Mouse (Mus musculus) stomach, postnatal 0 days (tissue): ENCODE measurements around the gene Soat1. TPM values are rescaled to one million over a fixed set of nuclear protein-coding genes. Genes with fewer than 3 reads are reported as not detected.

ENCODE experiments used
- ATAC-seq: fragments of 200-750 bp; cut with Nextera tagmentation; 2 replicates; pipeline ENCODE4 v1.8.0; 2017; ENCODE audit not compliant: low FRiP score, low TSS enrichment
- DNase-seq: peaks from one replicate; pipeline ENCODE4 v3.0.0-alpha.2; 2016; ENCODE audit warnings: low spot score
- H3K27ac ChIP-seq: fragments of 300-500 bp; sonication (generic); replicated peaks from 2 replicates; pipeline ENCODE4 v1.5.1; 2014; ENCODE audit warnings: mild to moderate bottlenecking, control low read depth
- H3K27me3 ChIP-seq: fragments of 300-500 bp; sonication (generic); 2 replicates; pipeline ENCODE4 v1.6.1; 2014; ENCODE audit warnings: low read length; ENCODE audit not compliant: control insufficient read depth, insufficient read depth
- H3K36me3 ChIP-seq: fragments of 300-500 bp; sonication (generic); 2 replicates; pipeline ENCODE4 v1.6.1; 2014; ENCODE audit warnings: low read length, mixed read lengths; ENCODE audit not compliant: control insufficient read depth, insufficient read depth
- H3K4me1 ChIP-seq: fragments of 300-500 bp; sonication (generic); replicated peaks from 2 replicates; pipeline ENCODE4 v1.6.1; 2014; ENCODE audit warnings: antibody characterized with exemption; ENCODE audit not compliant: control insufficient read depth, insufficient read depth
- H3K4me2 ChIP-seq: fragments of 300-500 bp; sonication (generic); replicated peaks from 2 replicates; pipeline ENCODE4 v1.6.1; 2014; ENCODE audit warnings: low read depth, mild to moderate bottlenecking, control low read depth, moderate library complexity
- H3K4me3 ChIP-seq: fragments of 300-500 bp; sonication (generic); 2 replicates; pipeline ENCODE4 v1.5.1; 2014; ENCODE audit warnings: low read depth, low read length, control low read depth
- H3K9ac ChIP-seq: fragments of 300-500 bp; sonication (generic); 2 replicates; pipeline ENCODE4 v1.6.1; 2014; ENCODE audit warnings: mild to moderate bottlenecking, low read length, control low read depth, mixed read lengths
- H3K9me3 ChIP-seq: fragments of 300-500 bp; sonication (generic); 2 replicates; pipeline ENCODE4 v1.6.1; 2016; ENCODE audit warnings: low read length; ENCODE audit not compliant: control insufficient read depth
- CTCF ChIP-seq: IDR thresholded peaks from 2 replicates; pipeline ENCODE4 v1.5.1; 2016; ENCODE audit warnings: antibody characterized with exemption, low read depth, mild to moderate bottlenecking, moderate library complexity
- EP300 ChIP-seq: optimal IDR thresholded peaks from 2 replicates; pipeline ENCODE3; 2016; ENCODE audit warnings: antibody characterized with exemption
- WGBS: fragments of 180-500 bp; shearing (Covaris S2); extraction: QIAGEN DNeasy Blood & Tissue Kit; methylation state at CpG from one replicate; pipeline ENCODE4 v1.1.7; 2014; 5-methylcytosine and 5-hydroxymethylcytosine counted together
- polyA plus RNA-seq: library from polyadenylated mRNA; unstranded; fragments of >200 nt; fragmentation: Nextera tagmentation; extraction: Ambion mirVana; gene quantifications from 2 replicates; pipeline ENCODE4 v1.2.1, GENCODE M21; 2015

Soat1 gene
- polyA plus RNA-seq, 1 experiment from 2014 or later, result 17.6 TPM

- H3K27me3 ChIP-seq, result no peaks in the 10 kb centered on the region
- DNase-seq (no peak), ATAC-seq (no peak)
- no peak overlapping the region for H3K9ac ChIP-seq
- H3K4me2 ChIP-seq, result no peak overlapping the region
- H3K4me1 ChIP-seq, result no peaks in the 10 kb centered on the region
- whole genome bisulfite sequencing, result 75% methylated on average over 5 of the region's 5 CpGs
- no peak overlapping the region for H3K27ac ChIP-seq
- H3K4me3 ChIP-seq, result no peak overlapping the region
- no peaks in the 10 kb centered on the region for H3K9me3 ChIP-seq
- TF ChIP-seq CTCF (peak; percentile 35; the same call in 1 of the 2 replicates), EP300 (no peak)
- no peaks in the 10 kb centered on the region for H3K36me3 ChIP-seq
Observed at GRCm38 (mm10) chr1:156504945-156505523, 30.9 kb upstream of the Soat1 start.

- H3K36me3 ChIP-seq, result no peaks in the 10 kb centered on the region
- 0 out of 2 replicates have a peak, but pooled peaks cover 2% of the 10 kb centered on the region for H3K9me3 ChIP-seq
- H3K4me1 ChIP-seq, result no peaks in the 10 kb centered on the region
- ATAC-seq (no peak), DNase-seq (no peak)
- no peaks in the 10 kb centered on the region for H3K27me3 ChIP-seq
- H3K4me3 ChIP-seq, result no peak overlapping the region
- WGBS, result 50% methylated on average over 5 of the region's 5 CpGs
- no peak overlapping the region for H3K9ac ChIP-seq
- TF ChIP-seq CTCF, result no peak
- TF ChIP-seq EP300, result no peak
- H3K27ac ChIP-seq, result no peak overlapping the region
- no peak overlapping the region for H3K4me2 ChIP-seq
Observed at GRCm38 (mm10) chr1:156496910-156497309, 22.8 kb upstream of the Soat1 start.

- TF ChIP-seq EP300 (no peak), CTCF (no peak)
- Histone ChIP-seq H3K36me3 (no peaks in the 10 kb centered on the region), H3K27ac (no peak overlapping the region), H3K9me3 (0 out of 2 replicates have a peak, but pooled peaks cover 2% of the 10 kb centered on the region), H3K4me3 (no peak overlapping the region), H3K4me1 (no peaks in the 10 kb centered on the region), H3K4me2 (no peak overlapping the region), H3K27me3 (no peaks in the 10 kb centered on the region), H3K9ac (no peak overlapping the region)
- DNase-seq, result no peak
- ATAC-seq, result no peak
- 80% methylated on average over 8 of the region's 8 CpGs for WGBS
Observed at GRCm38 (mm10) chr1:156495025-156495424, 20.9 kb upstream of the Soat1 start.

- WGBS, result 78% methylated on average over 4 of the region's 4 CpGs
- Histone ChIP-seq H3K27ac (no peak overlapping the region), H3K9me3 (no peaks in the 10 kb centered on the region), H3K36me3 (no peaks in the 10 kb centered on the region), H3K9ac (no peak overlapping the region), H3K4me2 (no peak overlapping the region), H3K27me3 (no peaks in the 10 kb centered on the region), H3K4me1 (no peaks in the 10 kb centered on the region), H3K4me3 (no peak overlapping the region)
- TF ChIP-seq EP300 (no peak), CTCF (no peak)
- ATAC-seq (no peak), DNase-seq (no peak)
Observed at GRCm38 (mm10) chr1:156491226-156491796, 17.2 kb upstream of the Soat1 start.

- ATAC-seq (no peak), DNase-seq (no peak)
- Histone ChIP-seq H3K9ac (no peak overlapping the region), H3K27me3 (no peaks in the 10 kb centered on the region), H3K9me3 (no peaks in the 10 kb centered on the region), H3K4me2 (no peak overlapping the region), H3K36me3 (no peaks in the 10 kb centered on the region), H3K4me3 (no peak overlapping the region), H3K4me1 (no peaks in the 10 kb centered on the region), H3K27ac (no peak overlapping the region)
- TF ChIP-seq EP300 (no peak), CTCF (no peak)
- 52% methylated on average over 5 of the region's 5 CpGs for WGBS
Observed at GRCm38 (mm10) chr1:156488031-156488430, 13.9 kb upstream of the Soat1 start.

GRCm38 (mm10) chr1:156487498-156487897 lies 13.4 kb upstream of the Soat1 start:
- H3K27ac ChIP-seq, result no peak overlapping the region
- WGBS, result 93% methylated on average over 7 of the region's 7 CpGs
- no peak for ATAC-seq
- TF ChIP-seq CTCF (no peak), EP300 (no peak)
- no peak overlapping the region for H3K4me2 ChIP-seq
- H3K4me3 ChIP-seq, result no peak overlapping the region
- H3K9ac ChIP-seq, result no peak overlapping the region
- no peaks in the 10 kb centered on the region for H3K36me3 ChIP-seq
- H3K9me3 ChIP-seq, result no peaks in the 10 kb centered on the region
- DNase-seq, result no peak
- no peaks in the 10 kb centered on the region for H3K4me1 ChIP-seq
- H3K27me3 ChIP-seq, result no peaks in the 10 kb centered on the region
